Mouse (Mus musculus) megakaryocyte, embryonic 14.5 days (primary cell): Measurements from ENCODE around the gene Nktr. TPM values are rescaled to one million over a fixed set of nuclear protein-coding genes. Genes with fewer than 3 reads are reported as not detected.
A peak's percentile ranks its signal among the peaks of the same experiment; 100 is the strongest.

Experiments used
- H3K27me3 ChIP-seq: replicated peaks from 2 replicates; pipeline ENCODE3; 2012; ENCODE audit warnings: inconsistent platforms
- H3K36me3 ChIP-seq: replicated peaks from 2 replicates; pipeline ENCODE3; 2012; ENCODE audit warnings: low read length, inconsistent platforms, mixed read lengths
- H3K4me1 ChIP-seq: 2 replicates; pipeline ENCODE4 v1.6.1; 2012; ENCODE audit warnings: inconsistent platforms
- H3K4me3 ChIP-seq: replicated peaks from 2 replicates; pipeline ENCODE3; 2012; ENCODE audit warnings: moderate library complexity, mild to moderate bottlenecking, inconsistent platforms
- H3K9me3 ChIP-seq: 2 replicates; pipeline ENCODE4 v1.6.1; 2012; ENCODE audit warnings: inconsistent platforms
- FLI1 ChIP-seq: IDR thresholded peaks from 2 replicates; pipeline ENCODE4 v1.6.1; 2012; ENCODE audit warnings: low read length, inconsistent platforms, mixed read lengths
- GATA1 ChIP-seq: IDR thresholded peaks from 3 replicates; pipeline ENCODE4 v1.6.1; 2012; ENCODE audit warnings: mixed read lengths, low read length, inconsistent platforms, borderline replicate concordance
- polyA plus RNA-seq: library from polyadenylated mRNA; stranded (reverse); fragments of >175 nt; gene quantifications from 2 replicates; pipeline ENCODE4 v1.2.3, GENCODE M21; 2012; ENCODE audit warnings: low replicate concordance; ENCODE audit not compliant: insufficient read depth

The Nktr gene
- polyA plus RNA-seq, 1 experiment: 4.4 TPM

GRCm38 (mm10) chr9:121719347-121720331, 670 bp downstream of the Nktr start:
- peak overlapping the region; percentile 100 for H3K4me3 ChIP-seq
- TF ChIP-seq FLI1 (no peak), GATA1 (no peak)
- H3K9me3 ChIP-seq: 0 out of 2 replicates have a peak, but pooled peaks cover 3% of the 10 kb centered on the region
- peaks cover 42% of the 10 kb centered on the region for H3K4me1 ChIP-seq
- peaks cover 16% of the 10 kb centered on the region for H3K36me3 ChIP-seq
- no peaks in the 10 kb centered on the region for H3K27me3 ChIP-seq

GRCm38 (mm10) chr9:121740490-121740889, 21.5 kb downstream of the Nktr start:
- TF ChIP-seq FLI1 (no peak), GATA1 (no peak)
- Histone ChIP-seq H3K9me3 (no peaks in the 10 kb centered on the region), H3K4me3 (no peak overlapping the region), H3K4me1 (peaks cover 30% of the 10 kb centered on the region), H3K36me3 (peaks cover 90% of the 10 kb centered on the region), H3K27me3 (no peaks in the 10 kb centered on the region)

GRCm38 (mm10) chr9:121741168-121741567, 22.2 kb downstream of the Nktr start:
- Histone ChIP-seq H3K4me1 (peaks cover 30% of the 10 kb centered on the region), H3K36me3 (peaks cover 90% of the 10 kb centered on the region), H3K9me3 (no peaks in the 10 kb centered on the region), H3K4me3 (no peak overlapping the region), H3K27me3 (no peaks in the 10 kb centered on the region)
- no peak for TF ChIP-seq GATA1
- TF ChIP-seq FLI1: no peak

- Histone ChIP-seq H3K4me1 (peaks cover 26% of the 10 kb centered on the region), H3K9me3 (no peaks in the 10 kb centered on the region), H3K4me3 (no peak overlapping the region), H3K27me3 (no peaks in the 10 kb centered on the region), H3K36me3 (peaks cover 96% of the 10 kb centered on the region)
- TF ChIP-seq GATA1 (no peak), FLI1 (no peak)
Observed at GRCm38 (mm10) chr9:121744051-121744450, 25.1 kb downstream of the Nktr start.

- TF ChIP-seq GATA1 (no peak), FLI1 (no peak)
- peaks cover 97% of the 10 kb centered on the region for H3K36me3 ChIP-seq
- no peaks in the 10 kb centered on the region for H3K9me3 ChIP-seq
- no peak overlapping the region for H3K4me3 ChIP-seq
- peaks cover 21% of the 10 kb centered on the region for H3K4me1 ChIP-seq
- no peaks in the 10 kb centered on the region for H3K27me3 ChIP-seq
Observed at GRCm38 (mm10) chr9:121752774-121753173, 33.8 kb downstream of the Nktr start.

GRCm38 (mm10) chr9:121754624-121755023, 35.7 kb downstream of the Nktr start:
- Histone ChIP-seq H3K27me3 (peaks cover 18% of the 10 kb centered on the region), H3K36me3 (peaks cover 88% of the 10 kb centered on the region)
- TF ChIP-seq FLI1 (no peak), GATA1 (no peak)

GRCm38 (mm10) chr9:121756785-121757184, 37.8 kb downstream of the Nktr start:
- no peak for TF ChIP-seq FLI1
- no peak for TF ChIP-seq GATA1
- Histone ChIP-seq H3K4me1 (peaks cover 55% of the 10 kb centered on the region), H3K9me3 (no peaks in the 10 kb centered on the region), H3K36me3 (peaks cover 66% of the 10 kb centered on the region), H3K27me3 (peaks cover 39% of the 10 kb centered on the region), H3K4me3 (no peak overlapping the region)

More at GRCm38 (mm10) chr9:121754624-121755023, 35.7 kb downstream of the Nktr start:
- Histone ChIP-seq H3K4me1 (peaks cover 40% of the 10 kb centered on the region), H3K9me3 (no peaks in the 10 kb centered on the region), H3K4me3 (no peak overlapping the region)

GRCm38 (mm10) chr9:121757432-121757831, 38.5 kb downstream of the Nktr start:
- no peaks in the 10 kb centered on the region for H3K9me3 ChIP-seq
- H3K4me1 ChIP-seq: peaks cover 55% of the 10 kb centered on the region
- peaks cover 46% of the 10 kb centered on the region for H3K27me3 ChIP-seq
- no peak overlapping the region for H3K4me3 ChIP-seq
- TF ChIP-seq GATA1: no peak
- TF ChIP-seq FLI1: no peak
- peaks cover 59% of the 10 kb centered on the region for H3K36me3 ChIP-seq

- H3K4me1 ChIP-seq: peaks cover 55% of the 10 kb centered on the region
- peaks cover 53% of the 10 kb centered on the region for H3K36me3 ChIP-seq
- TF ChIP-seq FLI1 (no peak), GATA1 (no peak)
- H3K9me3 ChIP-seq: no peaks in the 10 kb centered on the region
- H3K27me3 ChIP-seq: peaks cover 53% of the 10 kb centered on the region
- peak overlapping the region; percentile 44 for H3K4me3 ChIP-seq
Observed at GRCm38 (mm10) chr9:121757835-121758814, 39.2 kb downstream of the Nktr start.
